ENCODE assay signal across 16 mouse cellular contexts in genomic region chr10:5603512-5603911, GRCm38 (mm10). TPM values are rescaled to one million over a fixed set of nuclear protein-coding genes. Genes with fewer than 3 reads are reported as not detected.
DNase-seq lines count a peak whose midpoint lies in the region; ATAC-seq and TF ChIP-seq lines count a peak whose summit lies in the region.
"Had no signal": no experiment of that assay in that cellular context is flagged by ENCODE, and none has a peak within 500 bp of the region (broad histone marks: within the 10 kb centered on the region; RNA-seq: fewer than 3 reads in every experiment).

No protein-coding gene starts in this region.

- DNase-seq in liver, adult 2 months (ENCODE audit: extremely low read depth, low read depth, low spot score) = no peak
- DNase-seq in liver, postnatal 0 days = no peak
- DNase-seq in naive thymus-derived CD4-positive, alpha-beta T cell, adult 2 months (ENCODE audit: low read depth) = peak; percentile 26
- no peak for DNase-seq in spleen, postnatal 14 days (ENCODE audit: low spot score in 2 of 2)
- no peak for DNase-seq in limb, embryonic 10.5 days (ENCODE audit: low spot score)
- no peak for DNase-seq in layer of hippocampus, adult 9-10 months (ENCODE audit: low spot score)
- DNase-seq: adrenal gland, postnatal 25 days; cerebellum, adult 2 months; embryo, embryonic 11 days; heart, adult 2 months; lung, postnatal 36 days; right cerebral cortex, postnatal 14 days had no signal

- no peak for ATAC-seq in liver, postnatal 0 days
- ATAC-seq in activated CD4-positive, CD25-positive, alpha-beta regulatory T cell, adult 4 months = peak; percentile 59
- ATAC-seq in kidney, embryonic 16.5 days (ENCODE audit: low FRiP score, low TSS enrichment) = no peak; the same call in 1 of the 2 replicates

- TF ChIP-seq POLR2A in liver, adult 2 months (IDR thresholded peaks at IDR 0.05; ENCODE audit: extremely low read depth, insufficient read depth, low read length) = no peak

- H3K36me3 ChIP-seq in liver, adult 2 months (ENCODE audit: control insufficient read depth, insufficient read depth, low read length) = no peaks in the 10 kb centered on the region
- no peaks in the 10 kb centered on the region for H3K36me3 ChIP-seq in liver, postnatal 0 days (replicated peaks; ENCODE audit: insufficient read depth, low read length)
- no peaks in the 10 kb centered on the region for H3K36me3 ChIP-seq in kidney, embryonic 16.5 days (ENCODE audit: insufficient read depth, low read length)
- no peaks in the 10 kb centered on the region for H3K36me3 ChIP-seq in limb, embryonic 10.5 days
- H3K36me3 ChIP-seq: hindbrain, embryonic 12.5 days had no signal

- 0 out of 2 replicates have a peak overlapping the region, but pooled peaks have one; percentile 2 for H3K27ac ChIP-seq in liver, adult 2 months (replicated peaks; ENCODE audit: insufficient read depth, low read depth, low read length)
- H3K27ac ChIP-seq in liver, postnatal 0 days (ENCODE audit: low read depth) = no peak overlapping the region
- H3K27ac ChIP-seq in kidney, embryonic 16.5 days (ENCODE audit: low read length) = peak overlapping the region; percentile 66; the same call in 1 of the 2 replicates
- no peak overlapping the region for H3K27ac ChIP-seq in limb, embryonic 10.5 days
- H3K27ac ChIP-seq: heart, adult 2 months; hindbrain, embryonic 12.5 days had no signal

- no peaks in the 10 kb centered on the region for H3K79me2 ChIP-seq in liver, adult 2 months (ENCODE audit: control insufficient read depth, insufficient read depth, low read length)

- H3K4me3 ChIP-seq in liver, adult 2 months (ENCODE audit: insufficient read depth, low read depth, low read length) = no peak overlapping the region
- H3K4me3 ChIP-seq in liver, postnatal 0 days (ENCODE audit: low read depth, low read length) = no peak overlapping the region
- H3K4me3 ChIP-seq in kidney, embryonic 16.5 days (ENCODE audit: low read length) = no peak overlapping the region
- no peak overlapping the region for H3K4me3 ChIP-seq in limb, embryonic 10.5 days
- H3K4me3 ChIP-seq: hindbrain, embryonic 12.5 days had no signal

- H3K4me1 ChIP-seq in liver, adult 2 months (ENCODE audit: control insufficient read depth, insufficient read depth, low read length) = no peaks in the 10 kb centered on the region
- H3K4me1 ChIP-seq in liver, postnatal 0 days (ENCODE audit: insufficient read depth) = no peaks in the 10 kb centered on the region
- no peaks in the 10 kb centered on the region for H3K4me1 ChIP-seq in kidney, embryonic 16.5 days (ENCODE audit: insufficient read depth, low read length)
- H3K4me1 ChIP-seq in limb, embryonic 10.5 days = no peaks in the 10 kb centered on the region
- H3K4me1 ChIP-seq: hindbrain, embryonic 12.5 days had no signal

- no peak overlapping the region for H3K9ac ChIP-seq in liver, adult 2 months (ENCODE audit: low read depth, low read length)
- no peak overlapping the region for H3K9ac ChIP-seq in liver, postnatal 0 days (replicated peaks)
- H3K9ac ChIP-seq in kidney, embryonic 16.5 days (replicated peaks; ENCODE audit: low read length) = no peak overlapping the region
- H3K9ac ChIP-seq: hindbrain, embryonic 12.5 days had no signal

- TF ChIP-seq CTCF in liver, adult 2 months (IDR thresholded peaks at IDR 0.05; ENCODE audit: low read depth, low read length) = no peak
- TF ChIP-seq CTCF in liver, postnatal 0 days (IDR thresholded peaks at IDR 0.05; ENCODE audit: low read depth) = no peak

- no peaks in the 10 kb centered on the region for H3K27me3 ChIP-seq in liver, adult 2 months (ENCODE audit: control insufficient read depth, insufficient read depth, low read length)
- no peaks in the 10 kb centered on the region for H3K27me3 ChIP-seq in liver, postnatal 0 days (ENCODE audit: insufficient read depth, low read length)
- H3K27me3 ChIP-seq in kidney, embryonic 16.5 days (ENCODE audit: insufficient read depth, low read length) = no peaks in the 10 kb centered on the region
- H3K27me3 ChIP-seq in limb, embryonic 10.5 days (ENCODE audit: low read depth, poor library complexity, severe bottlenecking) = no peaks in the 10 kb centered on the region
- H3K27me3 ChIP-seq: hindbrain, embryonic 12.5 days had no signal

- H3K4me2 ChIP-seq in liver, postnatal 0 days (ENCODE audit: low read depth, low read length) = no peak overlapping the region
- no peak overlapping the region; the same call in 1 of the 2 replicates for H3K4me2 ChIP-seq in kidney, embryonic 16.5 days (replicated peaks; ENCODE audit: low read depth, low read length)
- H3K4me2 ChIP-seq: hindbrain, embryonic 12.5 days; liver, embryonic 11.5 days had no signal

- WGBS in liver, adult 2 months = 63% methylated on average over 10 of the region's 10 CpGs
- WGBS in liver, postnatal 0 days (ENCODE audit: insufficient replicate concordance) = 31% methylated on average over 10 of the region's 10 CpGs
- WGBS in kidney, embryonic 16.5 days = 72% methylated on average over 10 of the region's 10 CpGs
- whole genome bisulfite sequencing in limb, embryonic 10.5 days = 86% methylated on average over 10 of the region's 10 CpGs

- no peaks in the 10 kb centered on the region for H3K9me3 ChIP-seq in liver, postnatal 0 days (ENCODE audit: low read length)
- no peaks in the 10 kb centered on the region for H3K9me3 ChIP-seq in kidney, embryonic 16.5 days (ENCODE audit: low read length)
- no peaks in the 10 kb centered on the region for H3K9me3 ChIP-seq in limb, embryonic 10.5 days (replicated peaks)
- H3K9me3 ChIP-seq: hindbrain, embryonic 12.5 days had no signal

- TF ChIP-seq EP300 in liver, postnatal 0 days (IDR thresholded peaks at IDR 0.05; ENCODE audit: low read depth) = no peak

RNA-seq across cellular contexts. Expression of gene Myct1, which starts 9.9 kb away (rescaled TPM):
- total RNA-seq in liver, adult 2 months (2014; rRNA removed) = 2.5 and 2.8 TPM in 2 replicates
- 0.51 and 1.1 TPM in 2 replicates for polyA plus RNA-seq in liver, adult 2 months (2012; rRNA removed)
- polyA plus RNA-seq in liver, postnatal 0 days (2015; fragmentation: Nextera tagmentation; extraction: Ambion mirVana) = 3.3 and 3.5 TPM in 2 replicates
- polyA plus RNA-seq in activated CD4-positive, CD25-positive, alpha-beta regulatory T cell, adult 4 months (2017; shearing (Covaris generic)) = not detected
- 10.5 and 11.1 TPM in 2 replicates for polyA plus RNA-seq in kidney, embryonic 16.5 days (2015; fragmentation: Nextera tagmentation; extraction: Ambion mirVana)
- polyA plus RNA-seq in limb, embryonic 10.5 days (2016; fragmentation: Nextera tagmentation; extraction: Ambion mirVana) = 2.0 and 2.2 TPM in 2 replicates

RNA-seq across cellular contexts. Expression of gene Vip, which starts 35.5 kb away (rescaled TPM):
- 0.07 TPM in 1 of 2 replicates, not detected in the other for total RNA-seq in liver, adult 2 months (2014; rRNA removed)
- not detected in 2 replicates for polyA plus RNA-seq in liver, adult 2 months (2012; rRNA removed)
- polyA plus RNA-seq in liver, postnatal 0 days (2015; fragmentation: Nextera tagmentation; extraction: Ambion mirVana) = not detected in 2 replicates
- not detected for polyA plus RNA-seq in activated CD4-positive, CD25-positive, alpha-beta regulatory T cell, adult 4 months (2017; shearing (Covaris generic))
- polyA plus RNA-seq in kidney, embryonic 16.5 days (2015; fragmentation: Nextera tagmentation; extraction: Ambion mirVana) = 1.9 and 3.9 TPM in 2 replicates
- polyA plus RNA-seq in limb, embryonic 10.5 days (2016; fragmentation: Nextera tagmentation; extraction: Ambion mirVana) = not detected in 2 replicates
- total RNA-seq: heart, adult 2 months had no signal
- polyA plus RNA-seq: heart, adult 2 months; liver, embryonic 11.5 days had no signal

RNA-seq across cellular contexts. Expression of gene Syne1, which starts 52.2 kb away (rescaled TPM):
- 26.4 and 33.6 TPM in 2 replicates for total RNA-seq in liver, adult 2 months (2014; rRNA removed)
- polyA plus RNA-seq in liver, adult 2 months (2012; rRNA removed) = 7.5 and 9.6 TPM in 2 replicates
- 4.4 and 5.2 TPM in 2 replicates for polyA plus RNA-seq in liver, postnatal 0 days (2015; fragmentation: Nextera tagmentation; extraction: Ambion mirVana)
- polyA plus RNA-seq in activated CD4-positive, CD25-positive, alpha-beta regulatory T cell, adult 4 months (2017; shearing (Covaris generic)) = 10 to 100 TPM; 14.7 to 17.8 TPM
- 5.2 and 5.3 TPM in 2 replicates for polyA plus RNA-seq in kidney, embryonic 16.5 days (2015; fragmentation: Nextera tagmentation; extraction: Ambion mirVana)
- 2.7 and 3.5 TPM in 2 replicates for polyA plus RNA-seq in limb, embryonic 10.5 days (2016; fragmentation: Nextera tagmentation; extraction: Ambion mirVana)

Comparison
In these comparisons a context has a peak if more than half of its experiments do, and no peak if none do; other contexts are left out.
1. H3K27ac ChIP-seq: peak in liver, adult 2 months (single experiment) and kidney, embryonic 16.5 days (single experiment); none in liver, postnatal 0 days (single experiment) and limb, embryonic 10.5 days (single experiment).